Mouse (Mus musculus): Measurements from ENCODE around the gene Atp2b4. TPM values are rescaled to one million over a fixed set of nuclear protein-coding genes. Genes with fewer than 3 reads are reported as not detected.

The Atp2b4 gene
- polyA plus RNA-seq, 1 experiment from 2014 or later = 13.5 TPM

DNA sequence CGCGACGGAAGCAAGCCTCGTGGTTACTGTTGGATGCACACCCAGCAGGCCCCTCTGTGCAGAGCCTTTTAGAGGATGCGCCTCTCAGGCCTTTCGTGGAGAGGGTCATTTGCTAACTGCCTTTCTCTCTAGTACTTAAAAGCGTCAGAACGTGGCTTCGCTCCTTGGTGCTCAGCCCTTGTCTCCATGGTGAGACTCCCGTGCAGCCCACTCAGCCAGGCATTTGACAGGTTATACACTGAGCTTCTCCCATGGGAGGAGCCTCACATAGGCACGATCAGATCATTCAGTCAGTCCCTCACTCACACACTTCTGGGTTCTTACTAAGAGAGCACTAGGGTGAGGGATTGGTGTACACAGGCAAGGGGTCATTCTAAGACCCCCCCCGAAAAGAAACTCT, 39.7 kb upstream of the Atp2b4 start:
- Histone ChIP-seq H3K4me3 (ENCODE audit: low read depth, low read length) (no peak overlapping the region), H3K9ac (ENCODE audit: low read length) (no peak overlapping the region), H3K27ac (replicated peaks) (no peak overlapping the region), H3K4me1 (replicated peaks; ENCODE audit: control insufficient read depth, insufficient read depth) (no peaks in the 10 kb centered on the region), H3K9me3 (ENCODE audit: control insufficient read depth, low read length) (no peaks in the 10 kb centered on the region), H3K36me3 (ENCODE audit: control insufficient read depth, insufficient read depth, low read length) (no peaks in the 10 kb centered on the region), H3K27me3 (ENCODE audit: control insufficient read depth, insufficient read depth, low read length) (no peaks in the 10 kb centered on the region), H3K4me2 (replicated peaks; ENCODE audit: low read depth) (no peak overlapping the region)
- TF ChIP-seq EP300 (optimal IDR thresholded peaks at IDR 0.05) (no peak), CTCF (IDR thresholded peaks at IDR 0.05; ENCODE audit: low read depth) (no peak)
- 66% methylated on average over 12 of the region's 12 CpGs for WGBS
- DNase-seq (ENCODE audit: low spot score) = no peak
- no peak for ATAC-seq (ENCODE audit: low FRiP score, low TSS enrichment)

- Histone ChIP-seq H3K36me3 (ENCODE audit: control insufficient read depth, insufficient read depth, low read length) (no peaks in the 10 kb centered on the region), H3K4me1 (replicated peaks; ENCODE audit: control insufficient read depth, insufficient read depth) (no peaks in the 10 kb centered on the region; the same call in 1 of the 2 replicates), H3K9me3 (ENCODE audit: control insufficient read depth, low read length) (no peaks in the 10 kb centered on the region), H3K27me3 (ENCODE audit: control insufficient read depth, insufficient read depth, low read length) (no peaks in the 10 kb centered on the region), H3K27ac (replicated peaks) (no peak overlapping the region), H3K4me2 (replicated peaks; ENCODE audit: low read depth) (no peak overlapping the region), H3K9ac (ENCODE audit: low read length) (no peak overlapping the region), H3K4me3 (ENCODE audit: low read depth, low read length) (no peak overlapping the region)
- ATAC-seq (ENCODE audit: low FRiP score, low TSS enrichment) (peak; percentile 67; the same call in 1 of the 2 replicates), DNase-seq (ENCODE audit: low spot score) (no peak)
- TF ChIP-seq EP300 (optimal IDR thresholded peaks at IDR 0.05) (no peak), CTCF (IDR thresholded peaks at IDR 0.05; ENCODE audit: low read depth) (no peak)
- WGBS = 41% methylated on average over 6 of the region's 6 CpGs
Observed at GRCm38 (mm10) chr1:133834309-133834708, 33.5 kb upstream of the Atp2b4 start.

- Histone ChIP-seq H3K36me3 (ENCODE audit: control insufficient read depth, insufficient read depth, low read length) (no peaks in the 10 kb centered on the region), H3K27ac (replicated peaks) (no peak overlapping the region), H3K4me2 (replicated peaks; ENCODE audit: low read depth) (no peak overlapping the region), H3K9ac (ENCODE audit: low read length) (no peak overlapping the region), H3K27me3 (ENCODE audit: control insufficient read depth, insufficient read depth, low read length) (no peaks in the 10 kb centered on the region), H3K4me3 (ENCODE audit: low read depth, low read length) (no peak overlapping the region), H3K9me3 (ENCODE audit: control insufficient read depth, low read length) (no peaks in the 10 kb centered on the region), H3K4me1 (replicated peaks; ENCODE audit: control insufficient read depth, insufficient read depth) (no peaks in the 10 kb centered on the region; the same call in 1 of the 2 replicates)
- DNase-seq (ENCODE audit: low spot score) = no peak
- 58% methylated on average over 5 of the region's 5 CpGs for WGBS
- TF ChIP-seq CTCF (IDR thresholded peaks at IDR 0.05; ENCODE audit: low read depth) (no peak), EP300 (optimal IDR thresholded peaks at IDR 0.05) (no peak)
- ATAC-seq (ENCODE audit: low FRiP score, low TSS enrichment) = no peak
Observed at GRCm38 (mm10) chr1:133832781-133833180, 31.9 kb upstream of the Atp2b4 start.

DNA sequence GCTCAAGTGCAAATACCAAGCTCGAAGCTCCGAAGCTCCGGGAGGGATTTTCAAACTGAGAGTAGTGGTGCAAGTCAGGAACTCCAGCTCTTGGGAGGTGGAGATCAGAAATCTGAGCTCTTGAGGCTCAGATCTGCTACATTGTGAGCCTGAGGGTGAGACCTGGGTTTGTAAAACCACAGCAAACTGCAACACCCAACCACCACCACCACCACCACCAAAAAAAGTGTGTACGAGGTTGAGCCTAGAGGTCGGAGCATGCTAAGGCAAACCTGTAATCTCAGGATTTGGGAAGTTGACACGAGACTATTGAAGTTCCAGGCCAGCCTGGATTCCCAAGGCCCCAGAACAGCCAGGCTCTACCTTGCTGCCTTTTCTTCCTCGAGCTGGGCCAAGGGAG, 25.4 kb upstream of the Atp2b4 start:
- Histone ChIP-seq H3K4me3 (ENCODE audit: low read depth, low read length) (no peak overlapping the region), H3K9me3 (ENCODE audit: control insufficient read depth, low read length) (no peaks in the 10 kb centered on the region), H3K27me3 (ENCODE audit: control insufficient read depth, insufficient read depth, low read length) (no peaks in the 10 kb centered on the region), H3K27ac (replicated peaks) (no peak overlapping the region), H3K4me1 (replicated peaks; ENCODE audit: control insufficient read depth, insufficient read depth) (no peaks in the 10 kb centered on the region), H3K9ac (ENCODE audit: low read length) (no peak overlapping the region), H3K4me2 (replicated peaks; ENCODE audit: low read depth) (no peak overlapping the region), H3K36me3 (ENCODE audit: control insufficient read depth, insufficient read depth, low read length) (no peaks in the 10 kb centered on the region)
- ATAC-seq (ENCODE audit: low FRiP score, low TSS enrichment) (no peak), DNase-seq (ENCODE audit: low spot score) (no peak)
- TF ChIP-seq CTCF (IDR thresholded peaks at IDR 0.05; ENCODE audit: low read depth) (no peak), EP300 (optimal IDR thresholded peaks at IDR 0.05) (no peak)
- 65% methylated on average over 7 of the region's 7 CpGs for WGBS

- peak; percentile 60; the same call in 1 of the 2 replicates for ATAC-seq (ENCODE audit: low FRiP score, low TSS enrichment)
- H3K27me3 ChIP-seq (ENCODE audit: control insufficient read depth, insufficient read depth, low read length) = no peaks in the 10 kb centered on the region
- 26% methylated on average over 8 of the region's 8 CpGs for WGBS
- H3K4me3 ChIP-seq (ENCODE audit: low read depth, low read length) = no peak overlapping the region
- TF ChIP-seq CTCF (IDR thresholded peaks at IDR 0.05; ENCODE audit: low read depth) (no peak), EP300 (optimal IDR thresholded peaks at IDR 0.05) (no peak)
- H3K4me1 ChIP-seq (replicated peaks; ENCODE audit: control insufficient read depth, insufficient read depth) = no peaks in the 10 kb centered on the region
- no peaks in the 10 kb centered on the region for H3K9me3 ChIP-seq (ENCODE audit: control insufficient read depth, low read length)
- no peak overlapping the region for H3K9ac ChIP-seq (ENCODE audit: low read length)
- peak; percentile 39 for DNase-seq (ENCODE audit: low spot score)
- H3K4me2 ChIP-seq (replicated peaks; ENCODE audit: low read depth) = no peak overlapping the region
- no peak overlapping the region for H3K27ac ChIP-seq (replicated peaks)
- H3K36me3 ChIP-seq (ENCODE audit: control insufficient read depth, insufficient read depth, low read length) = no peaks in the 10 kb centered on the region
Observed at GRCm38 (mm10) chr1:133825543-133825942, 24.7 kb upstream of the Atp2b4 start.

DNA sequence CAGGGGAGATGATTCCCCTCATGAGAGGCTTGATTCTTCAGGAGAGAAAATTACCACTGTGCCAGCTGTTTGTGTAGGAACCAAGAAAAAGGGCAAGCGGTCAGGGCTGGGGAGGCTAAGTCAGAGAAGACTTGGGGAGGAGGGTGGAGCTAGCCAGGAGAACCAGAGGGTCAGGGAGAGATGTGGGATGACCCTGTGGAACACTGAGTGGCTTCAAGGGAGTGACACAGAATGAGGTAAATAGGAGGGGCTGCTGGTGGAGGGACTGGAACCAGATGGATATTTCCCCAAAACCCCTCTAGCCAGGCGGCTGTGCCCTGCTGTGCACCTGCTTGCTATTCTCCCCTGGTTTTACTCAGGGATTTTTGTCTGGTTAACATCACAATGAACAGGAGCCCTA, 24.3 kb upstream of the Atp2b4 start:
- H3K27me3 ChIP-seq (ENCODE audit: control insufficient read depth, insufficient read depth, low read length) = no peaks in the 10 kb centered on the region
- no peaks in the 10 kb centered on the region for H3K9me3 ChIP-seq (ENCODE audit: control insufficient read depth, low read length)
- H3K9ac ChIP-seq (ENCODE audit: low read length) = no peak overlapping the region
- no peak overlapping the region for H3K4me2 ChIP-seq (replicated peaks; ENCODE audit: low read depth)
- WGBS = 63% methylated on average over 2 of the region's 2 CpGs
- no peak for DNase-seq (ENCODE audit: low spot score)
- ATAC-seq (ENCODE audit: low FRiP score, low TSS enrichment) = no peak
- no peak overlapping the region for H3K4me3 ChIP-seq (ENCODE audit: low read depth, low read length)
- H3K4me1 ChIP-seq (replicated peaks; ENCODE audit: control insufficient read depth, insufficient read depth) = no peaks in the 10 kb centered on the region
- H3K36me3 ChIP-seq (ENCODE audit: control insufficient read depth, insufficient read depth, low read length) = no peaks in the 10 kb centered on the region
- H3K27ac ChIP-seq (replicated peaks) = no peak overlapping the region
- TF ChIP-seq EP300 (optimal IDR thresholded peaks at IDR 0.05) (no peak), CTCF (IDR thresholded peaks at IDR 0.05; ENCODE audit: low read depth) (no peak)
